9 mouse cellular contexts compared by ENCODE assay signal in genomic region chr5:123609843-123610242, GRCm38 (mm10). TPM values are rescaled to one million over a fixed set of nuclear protein-coding genes. Genes with fewer than 3 reads are reported as not detected.
DNase-seq lines count a peak whose midpoint lies in the region; ATAC-seq and TF ChIP-seq lines count a peak whose summit lies in the region.
"Had no signal": no experiment of that assay in that cellular context is flagged by ENCODE, and none has a peak within 500 bp of the region (broad histone marks: within the 10 kb centered on the region; RNA-seq: fewer than 3 reads in every experiment).

No protein-coding gene starts in this region.

- ATAC-seq in inflammation-experienced regulatory T-cells, adult 6 months, result peak; percentile 64
- no peak for ATAC-seq in limb, embryonic 11.5 days (ENCODE audit: insufficient number of reproducible peaks, low FRiP score, low TSS enrichment, low read depth)
- ATAC-seq in neural tube, embryonic 14.5 days (ENCODE audit: low read depth), result peak; percentile 41; the same call in 1 of the 2 replicates

- H3K27me3 ChIP-seq in cerebellum, adult 2 months (ENCODE audit: control insufficient read depth, insufficient read depth, low read length), result no peaks in the 10 kb centered on the region
- H3K27me3 ChIP-seq in limb, embryonic 11.5 days (ENCODE audit: control insufficient read depth, insufficient read depth, low read length), result no peaks in the 10 kb centered on the region
- no peaks in the 10 kb centered on the region for H3K27me3 ChIP-seq in neural tube, embryonic 14.5 days (ENCODE audit: control insufficient read depth, insufficient read depth, low read length)
- H3K27me3 ChIP-seq: limb, embryonic 13.5 days had no signal

- DNase-seq in B cell, adult 2 months, result peak; percentile 72 to 73
- DNase-seq in Muller cell, postnatal 12 days (ENCODE audit: inconsistent ontology term), result peak; percentile 77
- DNase-seq in cerebellum, adult 2 months, result peak; percentile 80 to 84
- peak; percentile 66 to 79 for DNase-seq in frontal cortex, postnatal 10 days (ENCODE audit: low spot score in 2 of 2)
- peak; percentile 80 for DNase-seq in limb, embryonic 11.5 days (ENCODE audit: low spot score)
- DNase-seq in thymus, postnatal 14 days, result peak; percentile 63

- no peak for TF ChIP-seq POLR2A in cerebellum, adult 2 months (IDR thresholded peaks at IDR 0.05; ENCODE audit: borderline replicate concordance, insufficient read depth, low read length)

- no peak overlapping the region for H3K4me3 ChIP-seq in cerebellum, adult 2 months (replicated peaks; ENCODE audit: insufficient read depth, low read depth, low read length)
- H3K4me3 ChIP-seq in limb, embryonic 11.5 days (ENCODE audit: low read depth, low read length), result no peak overlapping the region
- no peak overlapping the region for H3K4me3 ChIP-seq in neural tube, embryonic 14.5 days (ENCODE audit: low read depth, low read length)
- H3K4me3 ChIP-seq: limb, embryonic 13.5 days had no signal

- peak; percentile 94 for TF ChIP-seq CTCF in cerebellum, adult 2 months (IDR thresholded peaks at IDR 0.05; ENCODE audit: borderline replicate concordance, insufficient read depth, low read depth, low read length)

- H3K36me3 ChIP-seq in limb, embryonic 11.5 days (ENCODE audit: control insufficient read depth, insufficient read depth, low read length), result peaks cover 17% of the 10 kb centered on the region; the same call in 1 of the 2 replicates
- H3K36me3 ChIP-seq in neural tube, embryonic 14.5 days (ENCODE audit: control insufficient read depth, insufficient read depth, low read length), result peaks cover 73% of the 10 kb centered on the region

- 21% methylated on average over 4 of the region's 4 CpGs for WGBS in cerebellum, adult 2 months
- 35% methylated on average over 4 of the region's 4 CpGs for WGBS in limb, embryonic 11.5 days
- WGBS in neural tube, embryonic 14.5 days, result 28% methylated on average over 4 of the region's 4 CpGs

- no peaks in the 10 kb centered on the region for H3K9me3 ChIP-seq in limb, embryonic 11.5 days (ENCODE audit: control insufficient read depth, low read length)
- H3K9me3 ChIP-seq in neural tube, embryonic 14.5 days (ENCODE audit: control insufficient read depth, low read length), result no peaks in the 10 kb centered on the region
- H3K9me3 ChIP-seq: limb, embryonic 13.5 days had no signal

- H3K4me1 ChIP-seq in cerebellum, adult 2 months (ENCODE audit: control insufficient read depth, insufficient read depth, low read length), result no peaks in the 10 kb centered on the region; the same call in 1 of the 2 replicates
- no peaks in the 10 kb centered on the region for H3K4me1 ChIP-seq in limb, embryonic 11.5 days (ENCODE audit: control insufficient read depth, insufficient read depth, low read length)
- no peaks in the 10 kb centered on the region for H3K4me1 ChIP-seq in neural tube, embryonic 14.5 days (ENCODE audit: control insufficient read depth, insufficient read depth, low read length)
- H3K4me1 ChIP-seq: limb, embryonic 13.5 days had no signal

- H3K4me2 ChIP-seq in limb, embryonic 11.5 days (ENCODE audit: low read depth, severe bottlenecking), result no peak overlapping the region
- no peak overlapping the region for H3K4me2 ChIP-seq in neural tube, embryonic 14.5 days (ENCODE audit: low read depth, low read length)
- H3K4me2 ChIP-seq: limb, embryonic 13.5 days had no signal

- H3K27ac ChIP-seq in cerebellum, adult 2 months (ENCODE audit: insufficient read depth, low read length), result no peak overlapping the region
- H3K27ac ChIP-seq in limb, embryonic 11.5 days (replicated peaks; ENCODE audit: low read depth, low read length), result no peak overlapping the region
- no peak overlapping the region for H3K27ac ChIP-seq in neural tube, embryonic 14.5 days (ENCODE audit: low read depth, low read length)
- H3K27ac ChIP-seq: limb, embryonic 13.5 days had no signal

- no peak overlapping the region for H3K9ac ChIP-seq in limb, embryonic 11.5 days (ENCODE audit: low read length)
- H3K9ac ChIP-seq in neural tube, embryonic 14.5 days (replicated peaks; ENCODE audit: low read depth, low read length), result no peak overlapping the region
- H3K9ac ChIP-seq: limb, embryonic 13.5 days had no signal

RNA-seq across cellular contexts. Expression of gene Vps33a, which starts 37.0 kb away (rescaled TPM):
- polyA plus RNA-seq in cerebellum, adult 2 months (2012; rRNA removed), result 49.7 and 54.1 TPM in 2 replicates
- 10 to 100 TPM; 39.4 to 43.7 (median 42.1) TPM for polyA plus RNA-seq in inflammation-experienced regulatory T-cells, adult 6 months (2017; shearing (Covaris generic))
- 28.4 and 29.0 TPM in 2 replicates for polyA plus RNA-seq in limb, embryonic 11.5 days (2014; fragmentation: Nextera tagmentation; extraction: Ambion mirVana)
- polyA plus RNA-seq in neural tube, embryonic 14.5 days (2014; fragmentation: Nextera tagmentation; extraction: Ambion mirVana), result 47.3 and 50.8 TPM in 2 replicates
